Mouse (Mus musculus): ENCODE measurements at regions not wholly inside any gene's neighbourhood (a gene's known extent, or its start where the extent isn't known, plus 50 kb on each side); places are given as distances from the start of the nearest gene placed in this dataset.

- TF ChIP-seq CTCF (IDR thresholded peaks at IDR 0.05; ENCODE audit: insufficient read depth, low read length) (no peak), POLR2A (IDR thresholded peaks at IDR 0.05; ENCODE audit: borderline replicate concordance, extremely low read depth, low read depth, low read length) (no peak)
Observed at GRCm38 (mm10) chr12:28238016-28238415, 314.2 kb downstream of the Dcdc2c start.
